Mouse (Mus musculus): ENCODE results near the gene Gjb4. TPM values are rescaled to one million over a fixed set of nuclear protein-coding genes. Genes with fewer than 3 reads are reported as not detected.

Gene Gjb4
- total and polyA plus RNA-seq, 2 experiments = not detected

- no peaks in the 10 kb centered on the region for H3K36me3 ChIP-seq (ENCODE audit: control insufficient read depth, insufficient read depth, low read length)
- TF ChIP-seq CTCF (IDR thresholded peaks at IDR 0.05; ENCODE audit: low read depth, low read length) = no peak
- TF ChIP-seq POLR2A (IDR thresholded peaks at IDR 0.05; ENCODE audit: extremely low read depth, insufficient read depth, low read length) = no peak
- no peak for DNase-seq (ENCODE audit: extremely low read depth, low read depth, low spot score)
- 31% methylated on average over 7 of the region's 7 CpGs for WGBS
- no peak overlapping the region for H3K9ac ChIP-seq (ENCODE audit: low read depth, low read length)
- H3K4me3 ChIP-seq (ENCODE audit: insufficient read depth, low read depth, low read length) = no peak overlapping the region
- no peak overlapping the region for H3K27ac ChIP-seq (replicated peaks; ENCODE audit: insufficient read depth, low read depth, low read length)
- peaks cover 2% of the 10 kb centered on the region; the same call in 1 of the 2 replicates for H3K27me3 ChIP-seq (ENCODE audit: control insufficient read depth, insufficient read depth, low read length)
- no peaks in the 10 kb centered on the region for H3K79me2 ChIP-seq (ENCODE audit: control insufficient read depth, insufficient read depth, low read length)
- no peaks in the 10 kb centered on the region for H3K4me1 ChIP-seq (ENCODE audit: control insufficient read depth, insufficient read depth, low read length)
These were observed 26.6 kb downstream of the Gjb4 start for GRCm38 (mm10) chr4:127327258-127327657.

GRCm38 (mm10) chr4:127325276-127325675, 28.6 kb downstream of the Gjb4 start:
- no peaks in the 10 kb centered on the region for H3K79me2 ChIP-seq (ENCODE audit: control insufficient read depth, insufficient read depth, low read length)
- no peak overlapping the region for H3K9ac ChIP-seq (ENCODE audit: low read depth, low read length)
- H3K27ac ChIP-seq (replicated peaks; ENCODE audit: insufficient read depth, low read depth, low read length) = no peak overlapping the region
- no peak overlapping the region for H3K4me3 ChIP-seq (ENCODE audit: insufficient read depth, low read depth, low read length)
- WGBS = 78% methylated on average over 5 of the region's 5 CpGs
- no peaks in the 10 kb centered on the region for H3K4me1 ChIP-seq (ENCODE audit: control insufficient read depth, insufficient read depth, low read length)
- TF ChIP-seq CTCF (IDR thresholded peaks at IDR 0.05; ENCODE audit: low read depth, low read length) (no peak), POLR2A (IDR thresholded peaks at IDR 0.05; ENCODE audit: extremely low read depth, insufficient read depth, low read length) (no peak)
- 0 out of 2 replicates have a peak, but pooled peaks cover under 1% of the 10 kb centered on the region for H3K27me3 ChIP-seq (ENCODE audit: control insufficient read depth, insufficient read depth, low read length)
- no peak for DNase-seq (ENCODE audit: extremely low read depth, low read depth, low spot score)
- H3K36me3 ChIP-seq (ENCODE audit: control insufficient read depth, insufficient read depth, low read length) = no peaks in the 10 kb centered on the region

- peak; percentile 42 for DNase-seq (ENCODE audit: extremely low read depth, low read depth, low spot score)
- Histone ChIP-seq H3K27me3 (ENCODE audit: control insufficient read depth, insufficient read depth, low read length) (no peaks in the 10 kb centered on the region), H3K9ac (ENCODE audit: low read depth, low read length) (no peak overlapping the region), H3K4me3 (ENCODE audit: insufficient read depth, low read depth, low read length) (no peak overlapping the region), H3K79me2 (ENCODE audit: control insufficient read depth, insufficient read depth, low read length) (no peaks in the 10 kb centered on the region), H3K36me3 (ENCODE audit: control insufficient read depth, insufficient read depth, low read length) (no peaks in the 10 kb centered on the region), H3K4me1 (ENCODE audit: control insufficient read depth, insufficient read depth, low read length) (no peaks in the 10 kb centered on the region), H3K27ac (replicated peaks; ENCODE audit: insufficient read depth, low read depth, low read length) (no peak overlapping the region)
- 10% methylated on average over 6 of the region's 6 CpGs for WGBS
- TF ChIP-seq POLR2A (IDR thresholded peaks at IDR 0.05; ENCODE audit: extremely low read depth, insufficient read depth, low read length) = no peak
- peak; percentile 90 for TF ChIP-seq CTCF (IDR thresholded peaks at IDR 0.05; ENCODE audit: low read depth, low read length)
These were observed 29.1 kb downstream of the Gjb4 start for GRCm38 (mm10) chr4:127324759-127325158.

- Histone ChIP-seq H3K79me2 (ENCODE audit: control insufficient read depth, insufficient read depth, low read length) (no peaks in the 10 kb centered on the region), H3K36me3 (ENCODE audit: control insufficient read depth, insufficient read depth, low read length) (no peaks in the 10 kb centered on the region), H3K27ac (replicated peaks; ENCODE audit: insufficient read depth, low read depth, low read length) (no peak overlapping the region), H3K4me3 (ENCODE audit: insufficient read depth, low read depth, low read length) (no peak overlapping the region), H3K27me3 (ENCODE audit: control insufficient read depth, insufficient read depth, low read length) (no peaks in the 10 kb centered on the region), H3K9ac (ENCODE audit: low read depth, low read length) (no peak overlapping the region), H3K4me1 (ENCODE audit: control insufficient read depth, insufficient read depth, low read length) (no peaks in the 10 kb centered on the region)
- DNase-seq (ENCODE audit: extremely low read depth, low read depth, low spot score) = peak; percentile 22
- WGBS = 44% methylated on average over 10 of the region's 10 CpGs
- no peak for TF ChIP-seq CTCF (IDR thresholded peaks at IDR 0.05; ENCODE audit: low read depth, low read length)
- TF ChIP-seq POLR2A (IDR thresholded peaks at IDR 0.05; ENCODE audit: extremely low read depth, insufficient read depth, low read length) = no peak
These were observed 29.6 kb downstream of the Gjb4 start for GRCm38 (mm10) chr4:127324296-127324695.

GRCm38 (mm10) chr4:127323651-127324050, 30.2 kb downstream of the Gjb4 start:
- DNase-seq (ENCODE audit: extremely low read depth, low read depth, low spot score) = no peak
- no peaks in the 10 kb centered on the region for H3K4me1 ChIP-seq (ENCODE audit: control insufficient read depth, insufficient read depth, low read length)
- no peak overlapping the region for H3K4me3 ChIP-seq (ENCODE audit: insufficient read depth, low read depth, low read length)
- no peaks in the 10 kb centered on the region for H3K36me3 ChIP-seq (ENCODE audit: control insufficient read depth, insufficient read depth, low read length)
- no peak overlapping the region for H3K27ac ChIP-seq (replicated peaks; ENCODE audit: insufficient read depth, low read depth, low read length)
- no peaks in the 10 kb centered on the region for H3K27me3 ChIP-seq (ENCODE audit: control insufficient read depth, insufficient read depth, low read length)
- no peak overlapping the region for H3K9ac ChIP-seq (ENCODE audit: low read depth, low read length)
- 87% methylated on average over 3 of the region's 3 CpGs for WGBS
- H3K79me2 ChIP-seq (ENCODE audit: control insufficient read depth, insufficient read depth, low read length) = no peaks in the 10 kb centered on the region
- TF ChIP-seq CTCF (IDR thresholded peaks at IDR 0.05; ENCODE audit: low read depth, low read length) (no peak), POLR2A (IDR thresholded peaks at IDR 0.05; ENCODE audit: extremely low read depth, insufficient read depth, low read length) (no peak)

GRCm38 (mm10) chr4:127319613-127320012, 34.3 kb downstream of the Gjb4 start:
- Histone ChIP-seq H3K4me3 (ENCODE audit: insufficient read depth, low read depth, low read length) (no peak overlapping the region), H3K27ac (replicated peaks; ENCODE audit: insufficient read depth, low read depth, low read length) (no peak overlapping the region), H3K9ac (ENCODE audit: low read depth, low read length) (no peak overlapping the region), H3K4me1 (ENCODE audit: control insufficient read depth, insufficient read depth, low read length) (no peaks in the 10 kb centered on the region), H3K27me3 (ENCODE audit: control insufficient read depth, insufficient read depth, low read length) (no peaks in the 10 kb centered on the region), H3K79me2 (ENCODE audit: control insufficient read depth, insufficient read depth, low read length) (no peaks in the 10 kb centered on the region), H3K36me3 (ENCODE audit: control insufficient read depth, insufficient read depth, low read length) (no peaks in the 10 kb centered on the region)
- WGBS = 2% methylated on average over 3 of the region's 3 CpGs
- DNase-seq (ENCODE audit: extremely low read depth, low read depth, low spot score) = peak; percentile 33
- TF ChIP-seq POLR2A (IDR thresholded peaks at IDR 0.05; ENCODE audit: extremely low read depth, insufficient read depth, low read length) = no peak
- peak; percentile 69 for TF ChIP-seq CTCF (IDR thresholded peaks at IDR 0.05; ENCODE audit: low read depth, low read length)

Measured in liver, adult 2 months (tissue).